8 mouse cellular contexts compared by ENCODE assay signal in the genomic region with DNA sequence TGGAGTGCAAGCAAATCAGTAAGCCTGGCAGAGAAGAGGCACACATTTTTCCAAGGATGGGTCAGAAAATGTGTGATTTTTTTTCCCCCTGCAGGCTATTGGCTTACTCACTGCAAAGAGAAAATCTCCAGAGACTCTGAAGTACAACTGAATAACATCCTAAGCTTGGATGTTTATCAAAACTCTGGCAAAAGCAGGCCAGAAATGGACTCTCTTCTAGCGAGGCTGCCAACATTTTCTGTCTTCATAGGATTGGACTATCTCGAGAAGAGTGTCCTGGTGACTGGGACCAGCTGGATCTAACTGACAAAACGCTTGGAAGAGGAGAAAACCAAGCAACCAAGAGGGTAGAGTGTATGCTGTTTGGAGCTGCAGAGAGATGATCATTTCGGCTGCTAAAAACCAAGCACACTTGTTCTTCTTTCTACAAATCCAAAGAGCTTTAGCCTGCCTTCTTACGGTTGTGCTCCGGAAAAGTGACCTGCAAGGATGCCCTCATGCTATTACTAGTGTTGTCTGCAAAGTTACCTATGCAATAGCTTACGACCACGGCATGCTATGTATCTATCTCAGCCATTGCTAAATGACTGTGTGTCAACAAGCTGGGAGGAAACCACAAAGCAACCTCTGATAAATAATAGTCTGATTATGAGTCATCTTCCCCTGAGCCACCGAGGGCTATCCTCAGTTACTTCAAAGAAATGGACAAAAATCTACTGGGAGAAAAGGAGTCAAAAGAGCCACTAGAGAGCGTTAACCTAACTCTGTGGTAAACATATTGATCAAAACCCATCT. TPM values are rescaled to one million over a fixed set of nuclear protein-coding genes. Genes with fewer than 3 reads are reported as not detected.
A peak's percentile ranks its signal among the peaks of the same experiment; 100 is the strongest.
DNase-seq lines count a peak whose midpoint lies in the region; ATAC-seq lines count a peak whose summit lies in the region.
"Had no signal": no experiment of that assay in that cellular context is flagged by ENCODE, and none has a peak within 500 bp of the region (broad histone marks: within the 10 kb centered on the region; RNA-seq: fewer than 3 reads in every experiment).

No protein-coding gene starts in this region.

- no peak for ATAC-seq in frontal cortex, adult (ENCODE audit: low TSS enrichment)
- ATAC-seq in megakaryocyte-erythroid progenitor cell, adult 5-6 weeks (replicated peaks; ENCODE audit: low FRiP score, low TSS enrichment, poor library complexity, severe bottlenecking): no peak

- peak; percentile 38 for DNase-seq in 3134 (ENCODE audit: extremely low read depth, insufficient read length, low spot score)
- peak; percentile 10 for DNase-seq in A20 (ENCODE audit: low read depth, low spot score)
- peak; percentile 83 for DNase-seq in heart, adult 8-10 months (ENCODE audit: low spot score)
- peak; percentile 29 to 39 for DNase-seq in kidney, postnatal 4 days
- DNase-seq in cerebellum, postnatal 4 days (ENCODE audit: low spot score in 2 of 2): no peak
- DNase-seq: adrenal gland, postnatal 10 days had no signal

RNA-seq across cellular contexts. Expression of gene Rbpj, which starts 36.1 kb away (rescaled TPM):
- 10 to 100 TPM; 23.6 to 26.3 (median 25.9) TPM for total RNA-seq in heart, adult 8-10 months (2022)
- 34.3 and 45.5 TPM in 2 replicates for total RNA-seq in megakaryocyte-erythroid progenitor cell, adult 5-6 weeks (2014; fragmentation: Nextera tagmentation)
- 28.6 and 31.1 TPM in 2 replicates for total RNA-seq in megakaryocyte-erythroid progenitor cell, adult 5-6 weeks (2017)

Comparison
In these comparisons a context has a peak if more than half of its experiments do, and no peak if none do; other contexts are left out.
1. DNase-seq: peak in 3134 (single experiment), A20 (single experiment), heart, adult 8-10 months (single experiment) and kidney, postnatal 4 days (2 of 2); none in cerebellum, postnatal 4 days (0 of 2).